Mouse (Mus musculus) regulatory T cell (primary cell): Measurements from ENCODE around the gene Ttc23.

Experiments used
- in situ Hi-C: fragments of 300-600 bp; cut with MboI, MseI; formaldehyde crosslinking; loops from one replicate; pipeline ENCODE4 v1.15.1; 2025; ENCODE audit warnings: high pct_unique_total_duplicates

The Ttc23 gene

GRCm38 (mm10) chr7:67647277-67647676 is at the start of gene Ttc23:
Ttc23 (plus strand) TSS chr7:67647410.
- in situ Hi-C loops, result no loop called here

DNA sequence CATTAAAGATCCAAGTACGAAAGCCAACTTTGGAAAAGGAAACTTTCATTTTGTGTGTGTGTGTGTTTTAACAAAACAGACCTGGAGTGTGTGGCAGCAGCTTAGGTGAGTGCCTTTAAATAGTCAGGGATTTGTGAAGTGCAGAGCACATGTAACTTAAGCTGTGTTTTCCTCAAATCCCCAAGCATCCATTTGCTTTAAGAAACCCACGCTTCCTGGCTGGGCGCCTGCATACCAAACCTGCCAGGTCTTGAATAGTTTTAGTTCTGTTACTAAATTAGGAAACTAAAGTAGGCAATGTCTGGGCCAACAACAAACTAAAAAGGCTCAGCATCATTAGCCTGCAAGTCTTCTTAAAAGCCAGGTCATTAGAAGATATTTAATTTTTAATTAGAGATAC is 49.2 kb upstream of the Ttc23 start:
- in situ Hi-C loops, result loop anchor here (5.0 kb wide), 1 partner anchor 101 kb away; no protein-coding TSS in a partner anchor

DNA sequence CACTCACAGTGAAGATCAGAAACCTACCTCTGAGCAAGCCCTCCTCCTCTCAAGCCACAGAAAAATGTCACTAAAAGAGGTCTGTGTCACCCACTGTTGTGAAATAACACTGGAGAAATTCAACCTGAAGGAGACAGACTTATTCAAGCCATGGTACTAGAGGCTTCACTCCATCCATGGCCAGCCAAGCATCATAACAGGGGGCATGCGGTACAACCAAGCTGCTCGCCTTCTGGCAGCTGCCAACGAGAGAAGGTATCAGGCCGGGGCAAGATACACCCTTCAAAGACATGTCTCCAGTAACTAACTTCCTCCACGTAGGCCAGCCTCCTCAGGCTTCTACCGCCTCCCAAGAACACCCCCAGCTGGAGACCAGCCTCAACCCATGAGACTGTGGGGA is 42.1 kb upstream of the Ttc23 start:
- in situ Hi-C loops, result no loop called here

GRCm38 (mm10) chr7:67606250-67606649 is 41.0 kb upstream of the Ttc23 start:
- in situ Hi-C loops, result no loop called here

DNA sequence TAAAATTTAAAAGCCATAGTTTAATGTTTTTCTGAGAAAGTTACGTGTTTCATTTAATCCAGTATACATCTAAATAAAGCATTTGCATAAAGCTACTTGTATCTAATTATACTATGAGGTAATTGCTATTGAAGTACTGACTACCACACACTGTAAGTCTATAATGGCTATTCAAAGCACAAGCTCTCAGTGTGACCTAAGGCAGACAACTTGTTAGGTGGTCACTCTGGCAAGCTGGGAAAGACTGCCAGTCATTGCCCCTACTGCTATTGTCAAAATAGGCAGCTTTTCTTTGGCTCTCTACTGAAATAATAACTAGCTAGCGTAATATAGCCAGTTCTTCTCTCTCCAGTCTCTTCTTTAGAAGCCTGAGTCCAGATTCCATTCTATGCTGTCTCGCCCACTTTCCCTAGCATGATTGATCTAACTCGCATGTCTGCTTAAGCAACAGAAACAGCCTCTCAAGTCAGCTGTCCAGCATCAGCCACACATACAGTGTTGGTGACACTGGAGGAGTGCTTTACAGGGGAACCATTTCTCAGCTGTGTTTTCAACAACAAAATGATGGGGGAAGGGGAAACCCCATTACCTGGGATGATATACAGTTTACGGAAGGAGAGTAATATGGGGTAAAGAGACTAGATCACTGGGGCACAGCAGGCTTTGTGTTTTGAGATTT is 39.4 kb upstream of the Ttc23 start:
- in situ Hi-C loops, result no loop called here

DNA sequence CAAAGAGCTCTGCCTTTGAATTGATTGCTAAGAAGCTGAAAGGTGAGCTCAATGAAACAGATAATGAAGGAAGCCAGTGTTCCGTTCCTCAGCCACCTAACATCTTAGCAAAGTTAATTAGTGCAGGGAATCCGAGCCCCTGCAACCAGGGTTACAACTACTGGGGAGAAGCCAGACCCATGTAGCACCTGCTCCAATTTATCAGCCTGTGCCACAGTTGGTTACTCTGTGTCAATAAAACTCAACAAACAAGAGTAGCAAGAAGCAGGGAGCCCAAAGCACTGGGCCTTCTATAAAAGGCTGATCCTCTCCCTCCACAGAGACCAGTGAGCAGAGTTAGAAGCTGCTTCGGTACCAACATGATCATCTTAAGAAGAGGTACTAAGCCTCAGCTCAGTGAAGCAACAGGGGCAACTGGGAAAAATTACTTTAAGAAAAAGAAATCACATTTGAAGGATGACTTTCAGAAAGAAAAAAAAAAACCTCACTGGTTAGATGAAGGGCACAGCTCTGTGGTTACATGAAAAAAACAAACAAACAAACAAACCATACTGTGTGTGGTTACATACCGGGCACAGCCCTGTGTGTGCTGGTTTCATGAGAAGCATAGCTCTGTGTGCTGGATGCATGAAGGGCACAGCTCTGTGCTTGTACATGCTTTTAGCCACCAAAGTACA is 38.7 kb upstream of the Ttc23 start:
- in situ Hi-C loops, result no loop called here

GRCm38 (mm10) chr7:67613795-67614463 is 33.3 kb upstream of the Ttc23 start:
- in situ Hi-C loops, result no loop called here

DNA sequence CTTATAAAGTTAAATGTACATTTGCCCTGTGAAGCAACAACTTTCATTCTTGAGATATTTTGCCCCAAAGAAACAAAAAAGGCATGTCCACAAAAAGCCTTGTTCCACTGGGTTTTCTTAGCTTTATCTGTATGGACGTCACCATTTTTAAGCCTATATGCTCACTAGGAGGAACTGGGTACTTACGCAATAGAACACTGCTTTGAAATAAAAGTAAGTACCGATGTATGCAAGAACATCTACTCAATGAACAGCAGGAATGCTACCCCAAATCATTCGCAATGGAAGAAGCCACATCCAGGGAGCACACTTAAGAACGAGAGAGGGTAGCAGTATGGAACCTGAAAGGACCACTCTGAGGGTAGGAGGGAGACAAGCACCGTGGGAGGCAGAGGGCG is 32.7 kb upstream of the Ttc23 start:
- in situ Hi-C loops, result no loop called here

GRCm38 (mm10) chr7:67616890-67617289 is 30.3 kb upstream of the Ttc23 start:
- in situ Hi-C loops, result no loop called here

GRCm38 (mm10) chr7:67617646-67618045 is 29.6 kb upstream of the Ttc23 start:
- in situ Hi-C loops, result no loop called here

DNA sequence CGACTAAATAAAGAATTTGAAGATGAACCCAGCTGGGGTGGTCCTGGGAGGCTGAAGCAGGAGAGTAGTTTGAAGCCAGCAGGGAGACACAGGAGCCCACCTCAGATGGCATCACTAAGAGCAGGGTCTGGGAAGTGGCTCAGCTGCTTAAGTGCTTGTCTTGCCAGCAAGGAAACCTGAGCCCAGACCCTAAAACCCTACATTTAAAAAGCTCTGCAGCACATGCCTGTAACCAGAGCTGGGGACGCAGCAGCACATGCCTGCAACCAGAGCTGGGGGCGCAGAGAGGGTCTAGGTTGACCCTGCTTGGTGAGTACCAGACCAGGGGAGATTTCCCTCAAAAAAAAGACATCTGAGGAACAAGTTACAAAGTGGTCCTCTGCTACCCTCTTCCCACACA is 28.9 kb upstream of the Ttc23 start:
- in situ Hi-C loops, result no loop called here

DNA sequence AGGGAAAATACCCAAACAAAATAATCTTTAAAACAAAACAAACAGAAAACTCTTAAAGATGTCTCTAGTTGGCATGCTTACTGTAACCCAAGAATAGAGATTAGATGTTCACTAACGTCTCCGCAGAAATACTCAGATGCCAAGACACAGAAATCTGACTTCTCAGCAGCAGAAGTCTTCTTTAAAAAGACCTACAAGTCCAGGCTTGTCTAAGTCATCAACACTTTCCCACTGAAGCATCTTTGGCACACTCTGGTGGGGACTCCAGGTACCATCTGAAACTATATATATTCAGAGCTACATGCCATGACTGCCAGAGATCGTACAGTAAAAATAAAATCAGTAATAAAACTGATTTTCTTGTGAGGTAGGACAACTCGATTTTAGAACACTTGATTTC is 27.4 kb upstream of the Ttc23 start:
- in situ Hi-C loops, result loop anchor here (10.0 kb wide), 1 partner anchor 785 kb away; the partner anchor contains the start of gene Adamts17

GRCm38 (mm10) chr7:67622151-67622550 is 25.1 kb upstream of the Ttc23 start:
- in situ Hi-C loops, result loop anchor here (10.0 kb wide), 1 partner anchor 787 kb away; the partner anchor contains the start of gene Adamts17

GRCm38 (mm10) chr7:67626671-67627070 is 20.5 kb upstream of the Ttc23 start:
- in situ Hi-C loops, result loop anchor here (10.0 kb wide), 1 partner anchor 792 kb away; the partner anchor contains the start of gene Adamts17

DNA sequence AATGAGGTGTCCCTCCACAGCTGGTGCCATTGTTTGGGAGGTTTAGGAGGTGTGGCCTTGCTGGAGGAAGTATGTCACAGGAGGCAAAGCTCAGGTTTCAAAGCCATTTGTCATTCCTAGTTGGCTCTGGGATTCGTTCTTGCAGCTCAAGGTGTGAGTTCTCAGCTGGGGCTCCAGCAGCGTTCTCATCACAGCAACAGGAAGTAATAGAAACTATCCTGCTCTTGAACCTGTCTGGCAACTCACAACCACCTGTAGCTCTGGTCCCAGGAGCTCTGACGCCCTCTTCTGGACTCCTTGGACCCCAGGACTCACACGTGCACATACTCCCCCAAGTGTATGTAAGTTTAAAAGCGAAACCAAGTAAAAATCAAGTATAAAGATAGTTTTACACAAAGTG is 17.5 kb upstream of the Ttc23 start:
- in situ Hi-C loops, result loop anchor here (5.0 to 10.0 kb wide), 3 partner anchors 272 to 795 kb away; partner anchors contain the start of gene Adamts17

DNA sequence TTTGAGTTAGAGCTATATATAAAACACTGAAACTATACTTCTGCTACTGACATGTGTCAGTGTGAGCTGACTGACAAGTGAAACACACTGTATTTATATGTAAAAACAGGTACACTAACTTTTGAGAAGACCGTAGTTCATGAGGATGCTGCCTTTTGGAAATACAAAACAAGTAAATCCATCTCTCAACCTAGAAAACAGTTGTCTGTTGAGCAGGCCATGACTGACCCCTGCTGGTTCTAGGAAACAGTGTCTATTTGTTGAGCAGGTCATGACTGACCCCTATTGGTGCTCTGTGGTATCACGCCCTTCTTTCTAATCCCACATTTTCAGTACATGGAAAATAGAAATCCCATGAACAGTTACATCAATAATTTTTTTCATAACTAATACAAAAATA is 16.4 kb upstream of the Ttc23 start:
- in situ Hi-C loops, result loop anchor here (5.0 kb wide), 2 partner anchors 274 to 404 kb away; no protein-coding TSS in a partner anchor

DNA sequence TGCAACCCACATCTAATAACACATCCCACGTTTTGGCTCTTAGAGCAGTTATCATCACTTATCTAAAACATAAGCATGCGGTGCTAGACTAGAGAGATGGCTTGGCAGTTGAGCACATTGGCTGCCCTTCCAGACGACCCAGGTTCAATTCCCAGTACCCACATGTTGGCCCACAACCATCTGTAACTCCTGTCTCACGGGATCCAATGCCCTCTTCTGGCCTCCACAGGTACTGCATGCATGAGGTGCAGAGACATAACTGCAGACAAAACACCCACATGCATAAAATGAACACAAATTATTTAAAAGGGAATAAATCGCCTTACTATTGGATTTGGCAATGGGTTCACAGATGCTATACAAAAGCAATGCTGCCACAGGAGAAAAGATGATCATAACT is 14.8 kb upstream of the Ttc23 start:
- in situ Hi-C loops, result loop anchor here (5.0 kb wide), 2 partner anchors 275 to 405 kb away; no protein-coding TSS in a partner anchor

DNA sequence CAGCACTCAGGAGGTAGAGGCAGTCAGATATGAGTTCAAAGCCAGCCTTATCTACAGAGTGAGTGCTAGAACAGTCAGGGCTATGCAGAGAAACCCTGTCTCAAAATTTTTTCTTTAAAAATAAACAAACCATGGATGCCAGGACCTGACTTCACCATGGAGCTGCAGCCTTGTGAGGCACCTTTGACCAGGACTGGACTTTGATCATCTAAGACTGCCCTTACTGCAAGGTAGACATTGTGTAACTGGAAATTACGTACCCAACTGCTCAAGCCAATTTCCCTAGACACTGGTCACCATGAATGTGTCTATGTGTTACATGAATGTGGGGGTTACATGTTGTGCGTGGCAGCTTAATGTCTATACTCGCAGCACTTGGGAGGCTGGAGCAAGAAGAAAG is 13.0 kb upstream of the Ttc23 start:
- in situ Hi-C loops, result loop anchor here (5.0 kb wide), 2 partner anchors 277 to 407 kb away; no protein-coding TSS in a partner anchor

DNA sequence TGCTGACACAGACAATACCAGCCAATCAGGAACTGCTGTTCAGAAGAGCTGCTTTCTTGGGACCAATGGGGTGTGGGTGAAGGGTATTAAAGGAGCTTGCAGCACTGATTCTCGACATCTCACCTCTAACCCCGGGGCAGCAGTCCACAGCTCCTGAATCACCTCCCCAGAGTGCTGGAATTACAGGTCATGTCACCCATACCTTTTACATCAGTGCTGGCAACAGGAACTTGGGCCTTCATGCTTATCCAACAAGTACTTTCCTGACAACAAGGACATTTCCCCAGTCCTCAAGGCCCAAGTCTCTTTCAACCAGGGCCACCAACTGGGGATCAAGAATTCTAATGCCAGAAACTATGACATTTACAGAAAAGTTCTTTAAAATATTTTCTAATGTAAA is 11.0 kb upstream of the Ttc23 start:
- in situ Hi-C loops, result no loop called here

DNA sequence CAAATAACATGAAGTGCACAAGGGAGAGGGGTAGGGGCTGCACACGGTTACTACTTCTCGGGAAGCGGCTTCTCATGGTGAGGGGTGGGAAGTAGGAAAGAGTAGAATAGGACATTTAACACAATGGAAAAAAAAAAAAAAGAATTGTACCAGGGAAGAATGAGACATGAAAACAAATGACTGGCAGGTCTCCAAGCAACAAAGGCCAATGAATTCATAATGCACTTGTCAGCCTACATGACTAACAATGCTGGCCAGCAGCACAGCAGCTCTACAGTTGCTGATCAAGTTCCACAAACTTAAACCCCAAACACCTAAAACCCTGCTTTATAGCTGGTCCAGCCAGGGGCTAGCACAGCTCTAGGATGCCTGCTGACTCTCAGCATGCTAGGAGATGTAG is 8.2 kb upstream of the Ttc23 start:
- in situ Hi-C loops, result no loop called here

- in situ Hi-C loops, result no loop called here
Measured at GRCm38 (mm10) chr7:67642955-67643354, 4.3 kb upstream of the Ttc23 start.

DNA sequence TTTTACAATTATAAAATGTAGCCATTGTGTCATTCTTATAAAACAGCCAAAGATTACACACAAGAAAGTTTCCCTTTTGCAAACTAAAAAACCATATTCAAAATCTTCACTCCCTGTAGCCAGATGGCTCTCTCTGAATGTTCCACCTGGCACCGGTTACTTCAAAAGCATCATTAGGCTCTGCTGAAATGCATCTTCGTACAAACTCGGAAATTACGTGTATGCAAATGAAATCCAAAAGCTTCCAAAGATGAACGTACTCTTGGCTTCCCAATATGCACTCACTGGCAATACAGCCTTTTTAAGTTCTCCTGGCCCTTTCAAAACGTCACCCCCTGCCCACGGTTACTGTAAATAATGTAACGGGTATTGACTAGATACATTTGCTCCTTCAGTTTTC is 2.9 kb upstream of the Ttc23 start:
- in situ Hi-C loops, result no loop called here
